Mouse (Mus musculus) left cerebral cortex, adult 18-20 months (tissue): ENCODE results near the gene Atat1. TPM values are rescaled to one million over a fixed set of nuclear protein-coding genes. Genes with fewer than 3 reads are reported as not detected.
"Not testable (repeated sequence)": the region's sequence is repeated elsewhere in the genome, so short reads cannot be mapped to it uniquely, and the experiment has no call there.

Source experiments
- DNase-seq, 2 experiments: peaks; one replicate each; pipeline ENCODE4 v3.0.0; 2021 to 2022; ENCODE audit warnings: low spot score in 2 of 2, mixed read lengths in 1 of 2
- long read RNA-seq, 2 experiments: library from polyadenylated mRNA; stranded (forward); transcript quantifications; one replicate each; pipeline ENCODE4 v2.0.0; 2021
- total RNA-seq, 2 experiments: library from RNA; stranded (reverse); gene quantifications; 2 replicates each; pipeline ENCODE4 v1.2.3; 2021

Gene Atat1
- 10 to 100 TPM; 53.6 to 56.3 TPM for total RNA-seq
- long read RNA-seq, experiment 1, transcript Atat1-201 (10 exons, 1,930 nt): minor isoform, 20 of 72 reads
- long read RNA-seq, experiment 1, transcript Atat1-212 (11 exons, 2,034 nt): major isoform, 22 of 72 reads
- long read RNA-seq, experiment 1, partial matches to known transcripts: 18 of 72 reads
- long read RNA-seq, experiment 1, other reads (novel, unspliced or antisense): 10 of 72 reads
- long read RNA-seq, experiment 2, transcript Atat1-212 (11 exons, 2,034 nt): minor isoform, 15 of 53 reads
- long read RNA-seq, experiment 2, transcript Atat1-201 (10 exons, 1,930 nt): major isoform, 16 of 53 reads
- long read RNA-seq, experiment 2, partial matches to known transcripts: 11 of 53 reads
- long read RNA-seq, experiment 2, other reads (novel, unspliced or antisense): 10 of 53 reads

GRCm38 (mm10) chr17:35909919-35910369 lies at the start of gene Atat1:
Gene Atat1 (minus strand): TSS chr17:35910075.
- peak; percentile 93 for DNase-seq

DNA sequence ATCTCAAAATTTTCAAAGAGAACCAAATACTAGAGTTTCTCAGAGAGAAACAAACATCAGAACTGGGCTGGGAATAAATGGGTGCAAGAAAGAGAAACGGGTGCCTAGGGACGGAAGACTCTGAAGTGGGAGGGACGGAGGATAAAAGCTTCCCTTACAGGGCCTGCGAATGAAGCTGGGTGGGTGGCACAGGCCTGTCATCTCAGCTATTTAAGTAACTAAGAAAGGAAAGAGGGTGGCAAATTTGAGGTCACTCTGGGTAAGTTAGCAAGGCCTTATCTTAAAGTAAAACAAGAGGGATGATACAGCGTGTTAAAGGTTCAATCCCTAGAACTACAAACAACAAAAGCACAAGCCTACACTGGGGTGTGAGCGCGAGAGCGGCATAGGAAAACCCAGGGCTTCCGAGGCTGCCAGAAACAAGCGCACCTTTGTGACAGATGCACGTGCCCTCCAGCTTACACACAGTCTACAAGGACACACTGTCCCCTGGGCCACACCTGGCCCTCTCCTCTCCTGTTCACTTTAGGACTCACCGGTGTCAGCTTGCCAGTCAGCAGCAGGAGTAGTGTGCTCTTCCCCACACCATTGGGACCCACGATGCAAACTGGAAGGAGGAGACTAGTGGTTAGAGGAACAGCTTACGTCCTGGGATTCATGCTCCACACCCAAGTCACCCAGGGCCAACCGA lies 48.8 kb upstream of the Atat1 start:
- DNase-seq: no peak

GRCm38 (mm10) chr17:35954665-35955064 lies 44.8 kb upstream of the Atat1 start:
- DNase-seq: no peak

- not testable (repeated sequence) for DNase-seq
Measured at GRCm38 (mm10) chr17:35952559-35952958, 42.7 kb upstream of the Atat1 start.

GRCm38 (mm10) chr17:35950946-35951345 lies 41.1 kb upstream of the Atat1 start:
- not testable (repeated sequence) for DNase-seq

DNA sequence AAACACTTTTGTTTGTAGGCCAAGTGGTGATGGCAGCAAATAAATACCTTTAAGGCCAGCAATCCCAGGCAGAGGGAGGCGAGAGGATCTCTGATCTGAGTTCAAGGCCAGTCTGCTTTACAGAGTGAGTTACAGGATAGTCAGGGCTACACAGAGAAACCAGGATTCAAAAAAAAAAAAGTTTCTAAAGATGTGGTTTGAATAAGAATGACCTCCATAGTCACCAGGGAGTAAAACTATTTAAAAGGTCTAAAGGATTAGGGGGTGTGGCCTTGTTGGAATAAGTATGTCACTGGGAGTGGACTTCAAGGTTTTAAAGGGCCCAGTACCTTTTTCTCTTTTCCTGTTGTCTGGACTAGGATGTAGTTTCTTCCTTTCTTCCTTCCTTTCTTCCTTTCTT lies 30.1 kb upstream of the Atat1 start:
- no peak for DNase-seq

DNA sequence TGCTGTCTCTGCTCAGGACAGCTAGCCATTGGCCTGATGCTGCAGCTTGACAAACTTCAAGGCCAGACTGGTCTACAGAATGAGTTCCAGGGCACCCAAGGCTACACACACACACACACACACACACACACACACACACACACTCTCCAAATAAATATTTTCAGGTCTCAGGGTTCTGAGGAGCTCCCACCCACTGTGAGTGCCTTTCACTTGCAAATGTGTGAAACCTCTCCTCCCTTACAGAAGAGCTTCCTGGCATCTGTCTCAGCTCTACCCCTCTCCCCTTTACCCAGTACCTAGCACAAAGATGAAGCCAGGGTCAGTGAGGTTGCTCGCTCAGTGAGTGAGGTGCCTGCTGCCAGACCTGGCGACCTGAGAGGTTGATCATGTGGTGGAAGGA lies 29.2 kb upstream of the Atat1 start:
- DNase-seq: no peak

GRCm38 (mm10) chr17:35937700-35938348 lies 27.9 kb upstream of the Atat1 start:
- DNase-seq: no peak

- not testable (repeated sequence) for DNase-seq
Measured at GRCm38 (mm10) chr17:35935763-35936162, 25.9 kb upstream of the Atat1 start.

DNA sequence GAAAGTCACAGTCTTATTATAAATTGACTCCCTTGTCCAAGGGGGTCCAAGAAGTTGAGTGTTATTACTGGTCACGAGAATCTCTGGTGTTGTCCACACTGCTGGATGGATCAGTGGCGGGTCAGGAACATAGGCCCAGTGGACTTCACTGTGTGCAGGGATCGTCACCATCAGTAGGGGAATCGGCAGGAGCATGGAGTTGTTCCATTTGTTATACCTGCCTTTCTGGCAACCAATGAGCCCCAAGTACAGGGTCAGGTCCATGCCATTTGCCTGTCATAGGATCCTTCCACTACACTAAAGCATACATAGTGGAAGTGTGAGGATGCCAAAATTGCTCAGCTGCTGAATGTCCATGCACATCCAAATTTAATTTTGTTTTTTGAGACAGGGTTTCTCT lies 22.7 kb upstream of the Atat1 start:
- no peak for DNase-seq

GRCm38 (mm10) chr17:35930627-35931026 lies 20.8 kb upstream of the Atat1 start:
- no peak for DNase-seq

- DNase-seq: no peak
Measured at GRCm38 (mm10) chr17:35929534-35929933, 19.7 kb upstream of the Atat1 start.

DNA sequence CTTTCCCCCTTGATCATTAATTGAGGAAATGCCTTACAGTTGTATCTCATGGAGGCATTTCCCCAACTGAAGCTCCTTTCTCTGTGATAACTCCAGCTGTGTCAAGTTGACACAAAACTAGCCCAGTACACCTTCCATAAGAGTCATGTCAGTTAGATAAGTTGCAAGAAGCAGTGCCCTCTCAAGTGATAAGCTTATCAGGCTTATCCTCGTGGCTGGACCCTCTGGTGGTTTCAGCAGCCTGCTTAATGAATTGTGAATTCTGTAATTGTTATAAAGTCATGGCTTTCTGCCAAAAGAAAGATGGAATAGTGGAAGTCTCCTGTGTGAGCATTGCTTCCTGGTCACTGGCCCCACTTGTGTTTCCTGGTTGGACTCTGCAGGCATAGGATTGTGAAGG lies 17.6 kb upstream of the Atat1 start:
- no peak for DNase-seq

DNA sequence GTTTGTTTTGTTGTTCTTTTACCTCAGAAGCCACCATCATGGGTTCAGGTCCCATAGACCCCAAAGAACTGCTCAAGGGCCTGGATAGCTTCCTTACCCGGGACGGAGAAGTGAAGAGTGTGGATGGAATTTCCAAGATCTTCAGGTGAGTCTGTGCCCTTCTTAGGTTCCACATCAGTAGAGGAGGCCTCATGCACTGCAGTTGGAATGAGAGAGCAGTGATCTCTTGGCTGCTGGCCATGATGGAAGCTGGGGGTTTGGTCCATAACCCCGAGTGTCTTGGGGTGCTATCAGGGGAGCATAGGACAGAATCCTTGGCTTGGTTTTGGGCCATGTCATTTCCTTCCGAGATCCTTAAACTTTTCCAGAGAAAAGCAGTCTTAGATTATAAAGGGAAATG lies 13.4 kb upstream of the Atat1 start:
- DNase-seq: no peak

DNA sequence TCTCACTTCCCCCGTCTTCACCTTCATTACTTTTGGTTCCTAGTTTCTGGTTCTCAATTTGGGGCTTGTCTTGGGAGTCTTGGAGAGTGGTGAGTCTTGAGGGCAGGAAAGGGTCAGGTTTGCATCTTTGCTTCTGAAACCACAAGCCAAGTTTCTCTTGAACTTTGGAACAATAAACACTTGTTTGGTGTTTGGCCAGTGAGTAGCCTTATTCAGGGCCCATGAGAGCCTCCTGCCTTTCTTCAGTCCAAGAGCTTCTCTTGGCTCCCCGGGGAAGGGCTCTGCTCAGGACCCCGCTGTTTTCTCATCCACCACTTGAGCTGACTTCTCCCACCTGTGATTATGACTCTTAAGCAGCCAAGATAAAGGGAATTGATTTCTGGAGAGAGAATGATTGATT lies 12.7 kb upstream of the Atat1 start:
- DNase-seq: no peak

DNA sequence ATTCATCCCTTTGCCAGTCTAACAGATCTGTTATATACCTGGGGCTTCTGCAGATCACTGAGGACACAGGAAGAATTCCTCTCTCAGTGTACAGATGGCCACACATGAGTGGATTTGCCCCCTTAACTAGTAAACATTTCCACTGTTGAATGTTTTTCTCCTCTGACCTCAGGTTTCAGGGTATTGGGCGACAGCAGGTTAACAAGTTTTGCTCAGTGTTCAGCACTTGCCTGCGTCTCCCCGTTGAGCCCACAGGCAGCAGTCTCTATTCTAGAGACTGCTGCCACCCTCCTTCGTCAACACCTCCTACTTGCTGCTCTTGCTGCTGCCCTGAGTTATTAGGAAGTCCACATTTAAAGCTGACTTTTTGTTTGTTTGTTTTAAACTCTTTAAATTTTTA lies 11.8 kb upstream of the Atat1 start:
- DNase-seq: no peak

DNA sequence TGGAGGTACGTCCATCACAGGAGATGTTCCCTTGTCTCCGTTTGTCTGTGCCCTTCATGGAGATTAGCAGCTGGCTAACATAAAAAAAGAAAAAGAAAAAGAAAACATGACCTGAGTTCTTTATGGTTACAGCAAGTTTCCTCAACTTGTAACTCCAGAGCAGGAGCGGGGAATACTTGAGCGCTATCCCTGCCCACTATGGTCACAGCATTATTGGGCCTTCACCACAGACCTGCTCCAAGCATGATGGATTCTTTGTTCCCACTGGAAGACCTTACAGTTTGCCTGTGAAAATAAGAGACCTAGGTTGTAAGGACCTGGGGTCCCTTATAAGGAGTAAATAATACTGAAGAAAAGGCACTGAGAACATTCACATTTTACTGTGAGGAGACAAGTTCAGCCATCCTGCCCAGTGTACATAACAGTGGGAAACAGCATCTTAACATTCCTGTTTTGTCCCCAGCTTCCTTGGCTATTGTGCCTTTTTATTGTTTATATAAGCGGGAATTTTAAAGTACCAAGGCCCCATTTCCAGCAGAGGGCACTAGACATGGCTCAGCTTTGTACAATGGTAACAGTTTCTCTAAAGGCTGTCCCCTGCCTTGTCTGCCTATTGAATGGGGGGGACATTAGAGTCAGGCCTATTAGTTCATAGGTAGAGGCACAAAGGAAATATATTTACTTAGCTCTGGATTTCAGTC lies 11.1 kb upstream of the Atat1 start:
- no peak for DNase-seq

GRCm38 (mm10) chr17:35920384-35920783 lies 10.5 kb upstream of the Atat1 start:
- no peak for DNase-seq

GRCm38 (mm10) chr17:35919864-35920301 lies 10.0 kb upstream of the Atat1 start:
- DNase-seq: no peak

GRCm38 (mm10) chr17:35919060-35919715 lies 9.3 kb upstream of the Atat1 start:
- peak; percentile 92 to 93 for DNase-seq
